Mouse (Mus musculus) v-Abl transformed pro-B cells (cell line): ENCODE data around the gene Sptbn4.

Source experiments
- in situ Hi-C, 2 experiments: fragments of 400-800 bp; cut with MboI; formaldehyde crosslinking; loops; one replicate each; pipeline ENCODE4 v1.15.1; 2025; ENCODE audit not compliant: unreplicated experiment in 2 of 2

Sptbn4 gene

GRCm38 (mm10) chr7:27476098-27476635 lies 28.7 kb upstream of the Sptbn4 start:
- in situ Hi-C loops, result no loop called here

DNA sequence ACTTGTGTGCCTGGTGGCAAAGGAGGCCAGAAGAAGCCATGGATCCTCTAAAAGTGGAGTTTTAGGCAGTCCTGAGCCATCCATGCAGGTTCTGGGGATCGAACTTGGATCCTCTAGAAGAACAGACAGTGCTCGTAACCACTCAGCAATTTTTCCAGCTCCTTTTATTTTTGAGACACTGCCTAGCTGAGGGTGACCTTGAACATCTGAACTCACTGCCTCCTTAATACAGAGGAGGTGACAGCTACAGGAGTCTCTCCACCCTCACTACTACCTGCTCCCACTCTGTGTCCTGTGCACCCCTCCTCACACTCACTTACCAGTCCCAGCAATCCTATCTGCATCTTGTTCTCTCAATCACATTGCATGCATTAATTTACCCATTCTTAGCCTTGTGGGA lies 28.1 kb upstream of the Sptbn4 start:
- in situ Hi-C loops, result no loop called here

GRCm38 (mm10) chr7:27474490-27474954 lies 27.0 kb upstream of the Sptbn4 start:
- in situ Hi-C loops, result loop anchor here in 1 of 2 experiments (25.0 kb wide), 3 partner anchors 913 to 1837 kb away; partner anchors contain the start of genes B3gnt8, Hnrnpl, Med29 and Paf1

GRCm38 (mm10) chr7:27473835-27474489 lies 26.5 kb upstream of the Sptbn4 start:
- in situ Hi-C loops, result loop anchor here in 1 of 2 experiments (25.0 kb wide), 3 partner anchors 913 to 1837 kb away; partner anchors contain the start of genes B3gnt8, Hnrnpl, Med29 and Paf1

GRCm38 (mm10) chr7:27473156-27473834 lies 25.8 kb upstream of the Sptbn4 start, which contains the start of gene Sertad3:
TSS of gene Sertad3 (plus strand) at chr7:27473768.
- in situ Hi-C loops, result loop anchor here in 1 of 2 experiments (25.0 kb wide), 3 partner anchors 914 to 1836 kb away; partner anchors contain the start of genes B3gnt8, Hnrnpl, Med29 and Paf1

GRCm38 (mm10) chr7:27472596-27472995 lies 25.1 kb upstream of the Sptbn4 start:
- in situ Hi-C loops, result loop anchor here in 1 of 2 experiments (25.0 kb wide), 3 partner anchors 915 to 1835 kb away; partner anchors contain the start of genes B3gnt8, Hnrnpl, Med29 and Paf1

GRCm38 (mm10) chr7:27471390-27472120 lies 24.1 kb upstream of the Sptbn4 start:
- in situ Hi-C loops, result loop anchor here in 1 of 2 experiments (25.0 kb wide), 3 partner anchors 916 to 1834 kb away; partner anchors contain the start of genes B3gnt8, Hnrnpl, Med29 and Paf1

GRCm38 (mm10) chr7:27467648-27468047 lies 20.2 kb upstream of the Sptbn4 start:
- in situ Hi-C loops, result loop anchor here in 1 of 2 experiments (25.0 kb wide), 3 partner anchors 920 to 1830 kb away; partner anchors contain the start of genes B3gnt8, Hnrnpl, Med29 and Paf1

GRCm38 (mm10) chr7:27460477-27460876 lies 13.0 kb upstream of the Sptbn4 start:
- in situ Hi-C loops, result loop anchor here in 1 of 2 experiments (25.0 kb wide), 3 partner anchors 927 to 1823 kb away; partner anchors contain the start of genes B3gnt8, Hnrnpl, Med29 and Paf1

- in situ Hi-C loops, result loop anchor here in 1 of 2 experiments (25.0 kb wide), 3 partner anchors 928 to 1822 kb away; partner anchors contain the start of genes B3gnt8, Hnrnpl, Med29 and Paf1
Observed at GRCm38 (mm10) chr7:27459640-27460039, 12.2 kb upstream of the Sptbn4 start.

GRCm38 (mm10) chr7:27458614-27459013 lies 11.1 kb upstream of the Sptbn4 start:
- in situ Hi-C loops, result loop anchor here in 1 of 2 experiments (25.0 kb wide), 3 partner anchors 929 to 1821 kb away; partner anchors contain the start of genes B3gnt8, Hnrnpl, Med29 and Paf1

DNA sequence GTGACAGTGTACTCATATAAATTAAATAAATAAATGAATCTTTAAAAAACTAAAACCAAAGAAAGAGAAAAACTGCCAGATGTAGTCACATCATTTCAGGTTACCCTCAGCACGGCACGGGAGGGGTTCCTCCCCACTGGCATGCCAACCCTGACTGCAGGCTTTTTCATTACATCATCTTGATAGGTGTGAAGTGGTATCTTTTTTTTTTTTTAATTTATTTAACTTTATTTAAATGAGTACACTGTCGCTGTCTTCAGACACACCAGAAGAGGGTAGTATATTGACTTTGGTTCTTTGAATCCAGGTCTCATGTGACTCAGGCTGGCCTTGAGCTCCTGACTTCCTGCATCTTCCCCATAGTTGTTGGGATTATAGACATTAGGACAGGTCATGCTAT lies 7.8 kb upstream of the Sptbn4 start:
- in situ Hi-C loops, result loop anchor here in 1 of 2 experiments (25.0 kb wide), 3 partner anchors 932 to 1818 kb away; partner anchors contain the start of genes B3gnt8, Hnrnpl, Med29 and Paf1

GRCm38 (mm10) chr7:27454461-27455121 lies 7.1 kb upstream of the Sptbn4 start:
- in situ Hi-C loops, result loop anchor here in 1 of 2 experiments (25.0 kb wide), 3 partner anchors 933 to 1817 kb away; partner anchors contain the start of genes B3gnt8, Hnrnpl, Med29 and Paf1

GRCm38 (mm10) chr7:27452206-27452770 lies 4.8 kb upstream of the Sptbn4 start:
- in situ Hi-C loops, result loop anchor here in 1 of 2 experiments (25.0 kb wide), 3 partner anchors 935 to 1815 kb away; partner anchors contain the start of genes B3gnt8, Hnrnpl, Med29 and Paf1

DNA sequence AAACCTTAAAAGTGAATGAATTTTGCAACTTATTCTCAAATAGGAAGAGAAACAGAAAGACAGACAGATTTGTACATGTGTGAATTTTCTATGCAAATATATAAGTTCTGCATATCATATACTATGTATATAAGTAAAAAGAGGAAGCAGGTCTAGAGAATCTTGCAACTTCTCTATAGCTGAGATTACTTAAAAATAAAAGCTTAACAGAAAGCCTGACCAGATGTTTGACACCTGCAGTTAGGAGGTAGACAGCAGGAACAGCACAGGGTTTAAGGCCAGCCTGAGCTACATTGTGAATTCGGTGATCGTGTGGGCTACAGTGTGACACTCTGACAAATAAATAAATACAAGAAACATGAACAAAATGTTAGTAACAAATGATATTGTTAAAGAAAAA lies 3.9 kb upstream of the Sptbn4 start:
- in situ Hi-C loops, result loop anchor here in 1 of 2 experiments (25.0 kb wide), 3 partner anchors 936 to 1814 kb away; partner anchors contain the start of genes B3gnt8, Hnrnpl, Med29 and Paf1

- in situ Hi-C loops, result loop anchor here (5.0 kb wide), 1 partner anchor 92 kb away; the partner anchor contains the start of genes Gm20479 (in 2 of the 2) and Shkbp1 (in 2 of the 2)
Observed at GRCm38 (mm10) chr7:27449256-27449862, 1.9 kb upstream of the Sptbn4 start.

- in situ Hi-C loops, result loop anchor here (5.0 kb wide), 1 partner anchor 91 kb away; the partner anchor contains the start of genes Gm20479 (in 2 of the 2) and Shkbp1 (in 2 of the 2)
Observed at GRCm38 (mm10) chr7:27448421-27449206, 1.1 kb upstream of the Sptbn4 start.
